Mouse (Mus musculus) forebrain, embryonic 15.5 days (tissue): Measurements from ENCODE around the gene Fam3c. TPM values are rescaled to one million over a fixed set of nuclear protein-coding genes. Genes with fewer than 3 reads are reported as not detected.

Experiments
- ATAC-seq: fragments of 200-750 bp; cut with Nextera tagmentation; replicated peaks from 2 replicates; pipeline ENCODE4 v1.8.0; 2017; ENCODE audit warnings: mild to moderate bottlenecking, moderate TSS enrichment, moderate library complexity
- H3K27ac ChIP-seq: fragments of 300-500 bp; sonication (generic); replicated peaks from 2 replicates; pipeline ENCODE4 v1.5.1; 2015; ENCODE audit warnings: mild to moderate bottlenecking, inconsistent platforms
- H3K27me3 ChIP-seq: fragments of 300-500 bp; sonication (generic); 2 replicates; pipeline ENCODE4 v1.6.1; 2015; ENCODE audit warnings: inconsistent platforms
- H3K36me3 ChIP-seq: fragments of 300-500 bp; sonication (generic); 2 replicates; pipeline ENCODE4 v1.6.1; 2015; ENCODE audit warnings: mild to moderate bottlenecking, inconsistent platforms
- H3K4me1 ChIP-seq: fragments of 300-500 bp; sonication (generic); 2 replicates; pipeline ENCODE4 v1.6.1; 2015; ENCODE audit warnings: inconsistent platforms
- H3K4me2 ChIP-seq: fragments of 300-500 bp; sonication (generic); replicated peaks from 2 replicates; pipeline ENCODE4 v1.6.1; 2015; ENCODE audit warnings: mild to moderate bottlenecking, inconsistent platforms
- H3K4me3 ChIP-seq: fragments of 300-500 bp; sonication (generic); 2 replicates; pipeline ENCODE4 v1.5.1; 2015; ENCODE audit warnings: mild to moderate bottlenecking, inconsistent platforms
- H3K9ac ChIP-seq: fragments of 300-500 bp; sonication (generic); replicated peaks from 2 replicates; pipeline ENCODE4 v1.6.1; 2015; ENCODE audit warnings: mild to moderate bottlenecking, inconsistent platforms
- H3K9me3 ChIP-seq: fragments of 300-500 bp; sonication (generic); 2 replicates; pipeline ENCODE4 v1.6.1; 2016; ENCODE audit warnings: inconsistent platforms
- WGBS: fragments of 180-500 bp; shearing (Covaris S2); methylation state at CpG from one replicate; pipeline ENCODE4 v1.1.7; 2015; ENCODE audit warnings: mixed read lengths; 5-methylcytosine and 5-hydroxymethylcytosine counted together
- polyA plus RNA-seq: library from polyadenylated mRNA; unstranded; fragments of >200 nt; fragmentation: Nextera tagmentation; extraction: Ambion mirVana; gene quantifications from 2 replicates; pipeline ENCODE4 v1.2.1, GENCODE M21; 2015

Gene Fam3c
- polyA plus RNA-seq, 1 experiment from 2014 or later = 56.2 TPM

GRCm38 (mm10) chr6:22378462-22378861 is 22.4 kb upstream of the Fam3c start:
- Histone ChIP-seq H3K9ac (no peak overlapping the region), H3K27ac (no peak overlapping the region), H3K4me2 (no peak overlapping the region), H3K27me3 (no peaks in the 10 kb centered on the region), H3K4me1 (no peaks in the 10 kb centered on the region), H3K4me3 (no peak overlapping the region), H3K36me3 (no peaks in the 10 kb centered on the region), H3K9me3 (no peaks in the 10 kb centered on the region)
- 79% methylated on average over 5 of the region's 5 CpGs for WGBS
- ATAC-seq = no peak

DNA sequence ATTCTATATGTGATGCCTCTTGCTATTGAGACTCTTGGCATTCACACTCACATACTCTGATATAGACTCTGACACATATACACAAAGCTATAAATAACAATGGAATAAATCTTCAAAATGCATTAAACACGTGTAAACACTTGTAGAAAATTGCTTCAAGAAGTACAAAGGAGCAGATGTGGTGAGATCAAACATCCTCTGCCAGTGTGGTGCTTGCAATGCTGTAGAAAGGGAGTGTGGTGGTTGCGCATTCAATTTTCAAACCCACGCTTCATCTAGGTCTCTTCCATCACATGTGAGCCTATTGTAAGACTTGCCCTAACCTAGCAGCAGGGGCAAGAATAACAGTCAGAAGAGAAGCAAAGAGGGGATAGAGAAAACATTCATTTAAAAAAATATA is 18.7 kb upstream of the Fam3c start:
- Histone ChIP-seq H3K9me3 (no peaks in the 10 kb centered on the region), H3K9ac (no peak overlapping the region), H3K27me3 (no peaks in the 10 kb centered on the region), H3K4me3 (no peak overlapping the region), H3K27ac (no peak overlapping the region), H3K36me3 (no peaks in the 10 kb centered on the region), H3K4me1 (no peaks in the 10 kb centered on the region), H3K4me2 (no peak overlapping the region)
- no peak for ATAC-seq
- WGBS = 84% methylated on average over 3 of the region's 3 CpGs

- Histone ChIP-seq H3K4me3 (no peak overlapping the region), H3K36me3 (no peaks in the 10 kb centered on the region), H3K4me1 (no peaks in the 10 kb centered on the region), H3K9ac (no peak overlapping the region), H3K27ac (no peak overlapping the region), H3K27me3 (no peaks in the 10 kb centered on the region), H3K9me3 (no peaks in the 10 kb centered on the region), H3K4me2 (no peak overlapping the region)
- WGBS = 89% methylated on average over 2 of the region's 2 CpGs
- ATAC-seq = no peak
Observed at GRCm38 (mm10) chr6:22373476-22373875, 17.4 kb upstream of the Fam3c start.

DNA sequence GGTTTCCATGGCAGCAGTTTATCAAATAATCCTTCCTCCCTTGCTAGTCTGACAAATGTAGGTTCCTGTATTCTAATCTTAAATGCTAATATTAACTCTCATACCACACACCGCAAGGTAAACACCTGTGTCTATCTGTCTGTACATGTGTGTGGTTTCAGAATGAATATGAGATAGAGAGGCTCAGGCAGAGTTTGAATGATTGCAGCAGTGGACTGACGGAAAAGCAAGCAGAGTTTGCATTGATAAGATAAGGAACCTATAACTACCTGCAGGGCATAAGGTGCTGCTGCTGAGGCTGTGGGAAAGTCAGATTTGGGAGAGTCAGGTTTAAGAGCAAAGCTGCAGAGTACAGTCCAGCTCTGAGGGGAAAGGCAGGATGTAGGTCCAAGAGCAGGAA is 10.9 kb upstream of the Fam3c start:
- H3K9ac ChIP-seq = no peak overlapping the region
- no peak for ATAC-seq
- WGBS = 94% methylated on average over 2 of the region's 2 CpGs

DNA sequence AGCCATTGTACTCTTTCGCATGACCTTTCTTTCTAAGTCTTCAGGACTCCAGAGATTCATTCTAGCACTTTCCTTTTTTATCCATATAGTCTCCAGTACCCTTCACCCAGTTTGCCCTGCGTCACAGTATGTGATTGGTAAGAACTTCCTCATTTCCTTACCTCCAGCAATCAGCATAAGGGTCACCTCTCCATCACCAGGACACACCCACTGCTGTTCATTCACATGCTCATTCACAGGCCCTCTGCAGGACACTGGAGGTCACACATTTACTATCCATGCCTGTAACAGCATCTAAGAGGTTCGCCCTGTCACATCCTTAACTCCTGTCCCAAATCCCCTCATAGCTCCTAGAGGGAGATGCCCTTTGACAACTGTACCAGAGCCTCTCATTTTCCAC is 7.5 kb upstream of the Fam3c start:
- no peak overlapping the region for H3K27ac ChIP-seq
- H3K4me3 ChIP-seq = no peak overlapping the region
- H3K4me1 ChIP-seq = no peaks in the 10 kb centered on the region
- no peak overlapping the region for H3K9ac ChIP-seq
- no peaks in the 10 kb centered on the region for H3K9me3 ChIP-seq
- WGBS = 79% methylated on average over 3 of the region's 3 CpGs
- no peak for ATAC-seq
- H3K27me3 ChIP-seq = no peaks in the 10 kb centered on the region
- no peak overlapping the region for H3K4me2 ChIP-seq
- H3K36me3 ChIP-seq = no peaks in the 10 kb centered on the region

More for the DNA sequence above, 10.9 kb upstream of the Fam3c start:
- Histone ChIP-seq H3K27ac (no peak overlapping the region), H3K4me2 (no peak overlapping the region), H3K9me3 (no peaks in the 10 kb centered on the region), H3K4me3 (no peak overlapping the region), H3K27me3 (no peaks in the 10 kb centered on the region), H3K36me3 (no peaks in the 10 kb centered on the region), H3K4me1 (no peaks in the 10 kb centered on the region)

GRCm38 (mm10) chr6:22361941-22362340 is 5.9 kb upstream of the Fam3c start:
- WGBS = 83% methylated on average over 3 of the region's 3 CpGs
- no peak overlapping the region for H3K4me3 ChIP-seq
- no peak for ATAC-seq

GRCm38 (mm10) chr6:22359019-22359418 is 3.0 kb upstream of the Fam3c start:
- Histone ChIP-seq H3K4me3 (no peak overlapping the region), H3K4me1 (peaks cover 13% of the 10 kb centered on the region; the same call in 1 of the 2 replicates), H3K4me2 (no peak overlapping the region), H3K27ac (no peak overlapping the region), H3K27me3 (no peaks in the 10 kb centered on the region), H3K9me3 (no peaks in the 10 kb centered on the region), H3K9ac (no peak overlapping the region), H3K36me3 (no peaks in the 10 kb centered on the region)
- WGBS = 94% methylated on average over 1 of the region's 1 CpGs
- no peak for ATAC-seq

More at GRCm38 (mm10) chr6:22361941-22362340, 5.9 kb upstream of the Fam3c start:
- no peaks in the 10 kb centered on the region for H3K4me1 ChIP-seq
- no peak overlapping the region for H3K27ac ChIP-seq
- no peaks in the 10 kb centered on the region for H3K27me3 ChIP-seq
- no peak overlapping the region for H3K9ac ChIP-seq
- H3K4me2 ChIP-seq = no peak overlapping the region
- no peaks in the 10 kb centered on the region for H3K9me3 ChIP-seq
- H3K36me3 ChIP-seq = no peaks in the 10 kb centered on the region

DNA sequence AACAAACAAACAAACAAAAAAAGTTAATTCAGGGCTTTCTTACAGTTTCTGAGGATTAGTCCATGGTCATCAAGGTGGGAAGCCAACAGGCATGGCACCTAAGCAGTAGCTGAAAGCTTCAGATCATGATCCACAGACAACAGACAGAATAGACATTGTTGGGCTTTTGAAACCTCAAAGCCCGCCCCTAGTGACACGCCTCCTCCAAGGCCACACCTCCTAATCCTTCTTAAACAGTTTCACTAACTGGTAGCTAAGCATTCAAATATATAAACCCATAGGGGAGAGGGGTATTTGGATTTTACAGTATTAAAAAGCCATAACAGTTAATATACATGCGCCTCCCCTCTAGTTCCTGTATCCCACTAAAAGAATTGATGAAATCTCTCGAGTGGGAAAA is 1.3 kb upstream of the Fam3c start:
- Histone ChIP-seq H3K4me2 (no peak overlapping the region), H3K9me3 (no peaks in the 10 kb centered on the region), H3K4me1 (peaks cover 13% of the 10 kb centered on the region; the same call in 1 of the 2 replicates), H3K27me3 (no peaks in the 10 kb centered on the region), H3K4me3 (no peak overlapping the region), H3K27ac (no peak overlapping the region), H3K9ac (no peak overlapping the region), H3K36me3 (no peaks in the 10 kb centered on the region)
- ATAC-seq = no peak
- WGBS = 97% methylated on average over 4 of the region's 4 CpGs

GRCm38 (mm10) chr6:22355396-22356085 is 502 bp downstream of the Fam3c start:
- H3K27ac ChIP-seq = peak overlapping the region; percentile 89
- peaks cover 13% of the 10 kb centered on the region; the same call in 1 of the 2 replicates for H3K4me1 ChIP-seq
- peak overlapping the region; percentile 58 for H3K4me2 ChIP-seq
- no peaks in the 10 kb centered on the region for H3K36me3 ChIP-seq
- no peaks in the 10 kb centered on the region for H3K27me3 ChIP-seq
- H3K4me3 ChIP-seq = peak overlapping the region; percentile 92
- WGBS = 3% methylated on average over 60 of the region's 62 CpGs
- H3K9ac ChIP-seq = peak overlapping the region; percentile 92
- ATAC-seq = no peak
- no peaks in the 10 kb centered on the region for H3K9me3 ChIP-seq

DNA sequence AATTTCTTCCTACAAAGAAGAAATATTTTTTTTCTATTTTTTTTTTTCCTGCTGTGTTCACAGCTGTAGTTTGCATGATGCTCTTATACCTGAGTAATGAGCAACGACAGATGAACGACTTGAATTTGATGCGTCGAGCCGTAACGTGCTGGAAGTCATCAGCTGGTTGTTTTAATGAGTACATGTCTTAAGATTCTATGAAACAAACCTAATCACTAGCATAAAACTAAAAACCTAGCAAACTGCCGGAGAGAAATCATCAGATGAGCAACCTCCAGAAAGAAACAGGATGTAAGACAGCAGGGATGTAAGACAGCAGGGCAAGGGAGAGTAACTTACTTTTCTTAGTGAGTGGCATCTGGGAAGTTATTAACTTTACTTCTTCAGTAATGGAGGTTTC is 1.4 kb downstream of the Fam3c start:
- 76% methylated on average over 7 of the region's 7 CpGs for WGBS
- ATAC-seq = no peak

GRCm38 (mm10) chr6:22354031-22354430 is 2.0 kb downstream of the Fam3c start:
- no peak for ATAC-seq
- H3K4me1 ChIP-seq = peaks cover 13% of the 10 kb centered on the region; the same call in 1 of the 2 replicates

More for the DNA sequence above, 1.4 kb downstream of the Fam3c start:
- peaks cover 13% of the 10 kb centered on the region; the same call in 1 of the 2 replicates for H3K4me1 ChIP-seq
- H3K9me3 ChIP-seq = no peaks in the 10 kb centered on the region
- H3K27ac ChIP-seq = no peak overlapping the region
- H3K27me3 ChIP-seq = no peaks in the 10 kb centered on the region
- no peaks in the 10 kb centered on the region for H3K36me3 ChIP-seq
- 0 out of 2 replicates have a peak overlapping the region, but pooled peaks have one; percentile 92 for H3K4me3 ChIP-seq
- H3K4me2 ChIP-seq = peak overlapping the region; percentile 58
- no peak overlapping the region for H3K9ac ChIP-seq

GRCm38 (mm10) chr6:22351551-22351950 is 4.5 kb downstream of the Fam3c start:
- Histone ChIP-seq H3K27ac (no peak overlapping the region), H3K4me3 (no peak overlapping the region), H3K9me3 (no peaks in the 10 kb centered on the region), H3K27me3 (no peaks in the 10 kb centered on the region), H3K4me1 (peaks cover 21% of the 10 kb centered on the region), H3K4me2 (no peak overlapping the region), H3K36me3 (no peaks in the 10 kb centered on the region), H3K9ac (no peak overlapping the region)
- WGBS = 83% methylated on average over 9 of the region's 9 CpGs
- no peak for ATAC-seq

More at GRCm38 (mm10) chr6:22354031-22354430, 2.0 kb downstream of the Fam3c start:
- H3K9me3 ChIP-seq = no peaks in the 10 kb centered on the region
- H3K27me3 ChIP-seq = no peaks in the 10 kb centered on the region
- 76% methylated on average over 1 of the region's 1 CpGs for WGBS
- H3K4me2 ChIP-seq = no peak overlapping the region
- no peak overlapping the region for H3K27ac ChIP-seq
- H3K36me3 ChIP-seq = no peaks in the 10 kb centered on the region
- no peak overlapping the region for H3K9ac ChIP-seq
- H3K4me3 ChIP-seq = no peak overlapping the region

- Histone ChIP-seq H3K27ac (no peak overlapping the region), H3K4me3 (no peak overlapping the region), H3K9me3 (no peaks in the 10 kb centered on the region), H3K4me2 (no peak overlapping the region), H3K27me3 (no peaks in the 10 kb centered on the region), H3K9ac (no peak overlapping the region), H3K4me1 (peaks cover 18% of the 10 kb centered on the region), H3K36me3 (no peaks in the 10 kb centered on the region)
- ATAC-seq = no peak
- 81% methylated on average over 4 of the region's 4 CpGs for WGBS
Observed at GRCm38 (mm10) chr6:22350239-22350571, 5.8 kb downstream of the Fam3c start.
